Mouse (Mus musculus): ENCODE measurements around the gene Olfr727.

Gene Olfr727

DNA sequence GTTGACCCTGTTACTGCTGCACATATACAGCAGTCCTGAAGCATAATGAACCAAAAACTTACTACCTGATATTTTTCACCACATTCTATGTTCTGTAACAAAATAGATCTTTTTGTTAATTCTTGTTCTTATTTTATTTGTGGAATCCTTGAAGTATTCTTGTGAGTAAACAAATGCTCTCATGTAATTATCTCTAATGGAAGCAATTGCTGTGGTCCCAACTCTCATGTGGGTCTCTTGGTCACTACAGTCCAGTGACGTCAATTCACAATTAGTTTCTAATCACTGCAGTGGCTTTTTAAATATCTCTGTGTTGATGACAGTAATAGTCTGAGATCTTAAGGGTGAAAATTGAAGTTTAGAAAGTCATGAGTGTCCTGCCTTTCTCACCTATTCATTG lies at the start of gene Olfr727:
Olfr727 (plus strand) TSS at position 301 of the 400 bp plus-strand sequence.
- no peak for DNase-seq (ENCODE audit: low spot score in 2 of 2)

DNA sequence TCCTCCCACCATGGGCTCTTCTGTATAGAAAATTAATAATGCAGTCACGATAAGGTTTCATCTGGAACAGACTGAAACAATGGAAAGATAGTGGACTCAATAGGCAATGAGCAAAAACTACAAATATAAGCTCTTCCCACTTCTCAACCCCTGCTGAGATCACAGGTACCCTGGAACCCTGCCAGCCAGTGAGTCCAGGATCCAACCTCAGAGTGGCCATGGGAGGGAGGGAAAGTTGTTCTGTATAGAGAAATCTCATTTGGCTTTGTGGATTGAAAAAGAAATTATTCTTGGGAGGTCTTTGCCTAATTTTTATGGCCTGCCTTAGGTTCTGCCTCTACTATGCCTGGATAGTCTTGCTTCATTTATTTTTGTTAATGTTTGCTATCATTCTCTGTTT lies 32.1 kb upstream of the Olfr727 start, which contains the start of gene Olfr726:
Olfr726 (minus strand) TSS at position 101 of the 400 bp plus-strand sequence.
- no peak for DNase-seq (ENCODE audit: low spot score in 2 of 2)

DNA sequence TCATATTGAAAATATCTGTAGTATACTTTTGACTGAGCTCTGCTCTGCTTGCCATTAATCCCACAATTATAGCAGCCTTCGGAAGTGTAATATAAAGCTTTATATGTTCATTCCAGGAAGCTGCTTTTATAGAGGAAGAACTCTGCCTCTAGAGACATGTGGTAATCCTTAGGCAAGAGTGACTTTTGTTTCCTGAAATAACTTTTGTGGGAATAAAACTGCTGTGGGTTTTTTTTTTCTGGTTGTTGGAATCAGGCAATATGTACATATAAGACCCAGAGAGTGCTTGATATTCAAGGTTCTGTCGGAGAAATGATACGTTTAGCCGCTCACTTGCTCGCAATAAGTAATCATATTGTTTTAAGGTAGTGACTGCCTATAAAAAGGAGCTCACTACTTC lies 19.6 kb downstream of the Olfr727 start, which contains the start of gene Olfr728:
Olfr728 (minus strand) TSS at position 101 of the 400 bp plus-strand sequence.
- DNase-seq (ENCODE audit: low spot score in 2 of 2), result no peak

DNA sequence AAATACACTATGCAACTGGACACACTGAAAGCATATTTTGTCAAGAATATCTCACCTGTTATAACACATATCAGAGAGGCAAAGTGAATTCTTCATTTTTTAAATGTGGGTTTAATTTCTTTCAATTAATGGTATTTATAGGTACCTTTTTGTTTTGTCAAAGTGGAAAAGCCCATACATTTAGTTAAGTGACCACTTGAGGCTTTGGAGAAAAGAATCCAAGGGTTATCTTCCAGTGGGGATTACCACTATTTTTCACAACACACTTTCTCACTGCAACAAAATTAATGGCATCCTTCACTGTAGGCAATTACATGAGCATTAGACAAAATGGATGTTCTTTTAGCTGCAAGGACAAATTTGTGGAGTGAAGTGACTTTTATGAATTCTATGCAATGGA lies 29.8 kb downstream of the Olfr727 start, which contains the start of gene Olfr729:
Olfr729 (minus strand) TSS at position 101 of the 400 bp plus-strand sequence.
- DNase-seq (ENCODE audit: low spot score in 2 of 2), result no peak
